Mouse (Mus musculus): ENCODE measurements around the gene Slirp. TPM values are rescaled to one million over a fixed set of nuclear protein-coding genes. Genes with fewer than 3 reads are reported as not detected.

The Slirp gene
- polyA plus RNA-seq, 1 experiment: 70.3 TPM

DNA sequence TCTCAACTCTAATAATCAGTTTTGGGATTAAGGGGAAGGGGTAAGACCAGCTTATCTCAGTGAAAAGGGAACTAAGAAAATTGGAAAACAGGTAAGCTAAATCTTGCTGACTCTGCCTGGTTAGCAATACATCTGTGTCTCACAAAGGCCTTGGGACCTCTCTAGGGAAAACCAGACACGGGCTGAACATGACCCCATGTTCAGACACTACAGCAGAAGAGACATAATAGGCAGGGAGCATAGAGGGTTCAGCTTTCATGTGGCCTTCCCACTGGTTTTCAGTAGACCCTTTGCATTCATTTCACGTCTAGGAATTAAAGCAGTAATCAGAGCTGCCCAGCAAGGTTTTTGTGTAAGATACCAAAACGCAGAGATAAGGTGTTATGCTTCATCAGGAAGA, 19.2 kb upstream of the Slirp start:
- Histone ChIP-seq H3K4me1 (ENCODE audit: control insufficient read depth, insufficient read depth, low read length) (no peaks in the 10 kb centered on the region), H3K27ac (ENCODE audit: insufficient read depth, low read length) (no peak overlapping the region), H3K4me3 (ENCODE audit: insufficient read depth, low read length) (no peak overlapping the region)
- TF ChIP-seq CTCF (IDR thresholded peaks at IDR 0.05; ENCODE audit: extremely low read depth, insufficient read depth, low read length): no peak
- no peak for TF ChIP-seq POLR2A (IDR thresholded peaks at IDR 0.05; ENCODE audit: extremely low read depth, insufficient read depth, low read length)

DNA sequence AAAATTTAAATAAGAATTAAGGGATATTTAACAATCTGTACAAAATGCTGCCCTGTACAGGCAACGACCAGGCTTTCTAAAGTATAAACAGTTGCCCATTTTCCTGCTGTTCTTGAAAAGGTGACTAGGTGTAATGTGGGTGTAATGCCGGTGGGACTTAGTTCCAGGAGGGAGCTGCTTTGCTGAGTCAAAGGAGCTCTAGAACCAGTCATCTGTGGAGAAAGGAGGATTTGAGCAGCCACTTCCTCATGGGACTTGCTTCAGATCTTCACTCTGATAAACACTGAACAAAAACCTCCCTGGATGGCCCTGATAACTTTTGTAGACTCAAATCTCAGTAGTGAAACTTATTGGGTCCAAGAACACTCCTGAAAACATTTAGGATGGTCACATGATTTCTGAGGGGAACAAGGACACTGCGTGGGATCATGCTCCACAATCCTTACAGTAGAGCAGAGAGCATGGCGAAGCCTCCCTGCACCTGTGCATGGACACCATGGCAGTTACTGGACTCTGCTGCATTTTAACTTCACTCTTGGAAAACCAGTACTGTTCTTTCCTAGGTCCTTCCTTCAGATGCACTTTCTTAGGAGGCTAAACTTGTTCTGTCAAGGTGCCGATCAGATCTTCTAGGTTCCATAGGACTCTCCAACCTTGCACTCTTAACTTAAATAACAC, 17.2 kb upstream of the Slirp start:
- H3K4me1 ChIP-seq (ENCODE audit: control insufficient read depth, insufficient read depth, low read length): no peaks in the 10 kb centered on the region
- TF ChIP-seq POLR2A (IDR thresholded peaks at IDR 0.05; ENCODE audit: extremely low read depth, insufficient read depth, low read length) (no peak), CTCF (IDR thresholded peaks at IDR 0.05; ENCODE audit: extremely low read depth, insufficient read depth, low read length) (no peak)
- no peak overlapping the region for H3K4me3 ChIP-seq (ENCODE audit: insufficient read depth, low read length)
- H3K27ac ChIP-seq (ENCODE audit: insufficient read depth, low read length): no peak overlapping the region

DNA sequence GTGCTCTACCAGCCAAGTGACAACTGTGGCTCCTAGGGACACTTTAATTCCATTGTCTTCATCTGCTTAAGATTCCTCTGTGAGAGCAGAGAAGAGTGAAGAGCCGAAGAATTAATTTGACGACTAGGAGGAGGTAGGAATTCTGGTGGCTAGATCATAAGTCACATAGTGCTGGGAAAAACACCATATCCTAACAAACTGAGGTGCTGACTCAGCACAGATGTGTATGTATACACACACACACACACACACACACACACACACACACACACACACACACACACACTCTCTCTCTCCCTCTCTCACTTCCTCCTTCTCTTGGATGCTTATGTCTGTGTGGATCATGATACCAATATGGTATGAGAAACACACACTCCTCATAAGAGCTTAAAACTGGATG, 15.4 kb upstream of the Slirp start:
- no peak for TF ChIP-seq CTCF (IDR thresholded peaks at IDR 0.05; ENCODE audit: extremely low read depth, insufficient read depth, low read length)
- no peak for TF ChIP-seq POLR2A (IDR thresholded peaks at IDR 0.05; ENCODE audit: extremely low read depth, insufficient read depth, low read length)
- H3K4me3 ChIP-seq (ENCODE audit: insufficient read depth, low read length): no peak overlapping the region
- H3K4me1 ChIP-seq (ENCODE audit: control insufficient read depth, insufficient read depth, low read length): no peaks in the 10 kb centered on the region
- no peak overlapping the region for H3K27ac ChIP-seq (ENCODE audit: insufficient read depth, low read length)

DNA sequence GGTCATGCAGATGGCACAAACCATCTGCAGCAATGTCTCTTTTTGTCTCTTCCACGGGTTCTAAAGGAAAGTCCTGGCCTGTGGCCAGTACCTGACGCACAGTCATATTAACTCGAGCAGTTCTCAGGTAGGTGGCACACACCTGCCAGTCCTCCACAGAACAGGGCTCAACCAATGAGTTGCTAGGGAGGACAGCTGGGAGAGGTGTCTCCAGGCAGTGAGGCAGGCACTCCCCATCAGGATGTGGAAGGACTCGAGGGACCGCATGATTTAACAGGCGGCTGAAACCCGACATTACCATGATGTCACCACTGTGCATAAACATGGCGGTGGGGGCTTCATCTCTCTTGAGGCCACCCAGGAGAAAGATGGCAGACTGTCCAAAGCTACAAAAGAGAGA, 14.8 kb upstream of the Slirp start:
- TF ChIP-seq CTCF (IDR thresholded peaks at IDR 0.05; ENCODE audit: extremely low read depth, insufficient read depth, low read length) (no peak), POLR2A (IDR thresholded peaks at IDR 0.05; ENCODE audit: extremely low read depth, insufficient read depth, low read length) (no peak)
- Histone ChIP-seq H3K27ac (ENCODE audit: insufficient read depth, low read length) (no peak overlapping the region), H3K4me3 (ENCODE audit: insufficient read depth, low read length) (no peak overlapping the region), H3K4me1 (ENCODE audit: control insufficient read depth, insufficient read depth, low read length) (no peaks in the 10 kb centered on the region)

DNA sequence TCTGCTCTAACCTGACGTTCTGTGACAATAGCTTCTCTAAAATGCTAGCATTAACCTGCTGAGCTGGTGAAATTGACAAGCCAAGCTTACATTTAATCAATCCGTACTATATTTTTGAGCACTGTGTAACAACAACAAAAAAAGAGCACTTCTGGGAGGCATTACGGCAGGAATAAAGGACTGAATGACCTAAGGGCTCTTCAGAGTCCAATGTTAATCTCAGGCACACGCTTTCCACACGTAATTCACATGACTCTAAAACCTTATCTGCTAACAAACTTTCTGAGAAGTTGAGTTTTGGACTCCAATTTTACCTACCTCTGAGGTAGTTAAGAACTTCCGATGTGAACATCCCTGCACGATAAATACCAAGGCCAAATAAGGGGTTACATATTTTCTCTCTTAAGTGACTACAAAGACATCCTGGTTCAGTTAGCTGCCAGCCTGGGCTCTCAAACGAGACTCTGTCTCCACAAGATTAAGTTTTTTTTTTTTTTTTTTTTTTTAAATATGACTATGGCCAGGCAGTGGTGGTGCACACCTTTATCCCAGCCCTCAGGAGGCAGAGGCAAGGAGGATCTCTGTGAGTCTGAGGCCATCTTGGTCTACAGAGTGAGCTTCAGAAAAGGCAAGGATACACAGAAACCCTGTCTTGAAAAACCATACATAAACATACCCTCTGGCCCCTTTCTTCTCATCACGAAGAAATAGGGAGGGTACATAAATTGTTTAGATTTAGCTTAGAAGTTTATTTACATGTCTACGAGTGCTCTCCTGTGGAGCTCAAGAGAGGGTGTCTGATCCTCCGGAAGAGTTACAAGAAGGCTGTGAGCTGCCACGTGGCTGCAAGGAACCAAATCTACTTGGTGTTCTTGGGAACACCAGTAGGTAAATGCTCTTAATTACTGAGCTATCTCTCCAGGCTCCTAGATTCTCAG, 1.2 kb upstream of the Slirp start:
- Histone ChIP-seq H3K4me1 (ENCODE audit: control insufficient read depth, insufficient read depth, low read length) (peaks cover 1% of the 10 kb centered on the region; the same call in 1 of the 2 replicates), H3K27ac (ENCODE audit: insufficient read depth, low read length) (no peak overlapping the region), H3K4me3 (ENCODE audit: insufficient read depth, low read length) (peak overlapping the region; percentile 91)
- TF ChIP-seq POLR2A (IDR thresholded peaks at IDR 0.05; ENCODE audit: extremely low read depth, insufficient read depth, low read length): no peak
- TF ChIP-seq CTCF (IDR thresholded peaks at IDR 0.05; ENCODE audit: extremely low read depth, insufficient read depth, low read length): no peak

DNA sequence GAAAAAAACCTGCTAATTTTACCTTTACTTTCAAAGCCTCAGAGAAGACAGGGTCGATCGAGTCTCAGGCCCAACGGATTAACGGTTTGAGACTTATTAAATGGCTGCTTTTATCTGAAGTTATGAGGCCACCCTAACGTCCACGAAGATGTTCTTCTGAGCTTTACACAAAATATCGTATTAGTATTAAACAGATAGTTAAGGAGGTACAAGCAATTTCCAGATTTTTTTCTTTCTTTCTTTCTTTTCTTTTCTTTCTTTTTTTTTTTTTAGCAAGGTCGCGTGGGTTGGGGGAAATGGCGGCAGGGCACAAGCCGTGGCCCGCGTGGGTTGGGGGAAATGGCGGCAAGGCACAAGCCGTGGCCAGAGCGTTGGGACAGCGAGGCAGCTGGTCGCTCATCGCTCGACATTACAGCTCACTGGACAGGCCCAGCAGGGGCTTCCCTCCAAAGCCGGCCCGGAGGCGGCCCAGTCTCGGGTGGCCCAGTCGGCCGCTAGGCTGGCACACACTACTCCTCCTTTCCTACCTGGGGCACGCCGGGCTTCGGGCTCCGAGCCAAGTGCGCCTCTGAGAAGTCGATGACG, 489 bp upstream of the Slirp start:
- TF ChIP-seq CTCF (IDR thresholded peaks at IDR 0.05; ENCODE audit: extremely low read depth, insufficient read depth, low read length) (no peak), POLR2A (IDR thresholded peaks at IDR 0.05; ENCODE audit: extremely low read depth, insufficient read depth, low read length) (no peak)
- peak overlapping the region; percentile 91 for H3K4me3 ChIP-seq (ENCODE audit: insufficient read depth, low read length)
- H3K27ac ChIP-seq (ENCODE audit: insufficient read depth, low read length): no peak overlapping the region
- peaks cover 1% of the 10 kb centered on the region; the same call in 1 of the 2 replicates for H3K4me1 ChIP-seq (ENCODE audit: control insufficient read depth, insufficient read depth, low read length)

DNA sequence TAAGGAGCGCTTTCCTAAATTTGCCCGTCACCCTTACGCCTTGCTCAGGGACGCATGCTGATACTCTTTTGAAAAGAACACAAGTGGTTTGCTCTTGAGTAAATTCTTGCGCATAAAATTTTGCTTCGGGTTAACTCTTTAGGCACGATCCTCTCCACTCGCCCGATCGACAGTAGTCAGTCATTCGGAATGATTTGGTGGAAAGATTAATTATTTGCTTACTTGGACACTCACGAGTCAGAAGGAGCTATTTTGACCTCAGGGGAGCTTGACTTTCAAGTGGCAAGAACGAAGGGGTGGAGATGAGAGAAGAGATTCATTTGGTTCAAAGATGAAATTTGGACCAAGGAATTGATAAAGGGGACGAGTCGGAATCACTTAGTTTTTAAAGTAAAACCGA, 515 bp downstream of the Slirp start:
- TF ChIP-seq CTCF (IDR thresholded peaks at IDR 0.05; ENCODE audit: extremely low read depth, insufficient read depth, low read length) (no peak), POLR2A (IDR thresholded peaks at IDR 0.05; ENCODE audit: extremely low read depth, insufficient read depth, low read length) (no peak)
- Histone ChIP-seq H3K27ac (ENCODE audit: insufficient read depth, low read length) (no peak overlapping the region), H3K4me3 (ENCODE audit: insufficient read depth, low read length) (peak overlapping the region; percentile 91)

DNA sequence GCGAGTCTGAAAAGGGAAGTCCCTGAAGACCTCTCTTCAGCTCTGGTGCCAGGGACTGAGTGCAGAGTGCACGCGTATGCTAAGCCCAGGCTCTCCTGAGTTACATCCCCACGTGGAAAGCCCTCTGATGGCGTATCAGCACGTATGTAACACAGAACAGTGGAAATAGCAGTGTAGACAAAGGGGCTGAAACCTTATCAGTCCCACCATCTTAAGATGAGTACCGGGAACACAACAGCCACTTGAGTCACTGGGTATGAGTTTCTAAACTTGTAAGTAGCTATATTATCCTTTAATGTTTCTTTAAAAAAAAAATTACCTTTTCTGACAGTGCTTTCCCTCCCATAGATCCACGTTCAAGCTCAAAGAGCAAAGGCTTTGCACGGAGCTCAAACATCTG, 5.8 kb downstream of the Slirp start:
- Histone ChIP-seq H3K4me3 (ENCODE audit: insufficient read depth, low read length) (no peak overlapping the region), H3K4me1 (ENCODE audit: control insufficient read depth, insufficient read depth, low read length) (no peaks in the 10 kb centered on the region), H3K27ac (ENCODE audit: insufficient read depth, low read length) (no peak overlapping the region)
- TF ChIP-seq POLR2A (IDR thresholded peaks at IDR 0.05; ENCODE audit: extremely low read depth, insufficient read depth, low read length): no peak
- no peak for TF ChIP-seq CTCF (IDR thresholded peaks at IDR 0.05; ENCODE audit: extremely low read depth, insufficient read depth, low read length)

More for the DNA sequence above, 515 bp downstream of the Slirp start:
- H3K4me1 ChIP-seq (ENCODE audit: control insufficient read depth, insufficient read depth, low read length): peaks cover 1% of the 10 kb centered on the region; the same call in 1 of the 2 replicates

DNA sequence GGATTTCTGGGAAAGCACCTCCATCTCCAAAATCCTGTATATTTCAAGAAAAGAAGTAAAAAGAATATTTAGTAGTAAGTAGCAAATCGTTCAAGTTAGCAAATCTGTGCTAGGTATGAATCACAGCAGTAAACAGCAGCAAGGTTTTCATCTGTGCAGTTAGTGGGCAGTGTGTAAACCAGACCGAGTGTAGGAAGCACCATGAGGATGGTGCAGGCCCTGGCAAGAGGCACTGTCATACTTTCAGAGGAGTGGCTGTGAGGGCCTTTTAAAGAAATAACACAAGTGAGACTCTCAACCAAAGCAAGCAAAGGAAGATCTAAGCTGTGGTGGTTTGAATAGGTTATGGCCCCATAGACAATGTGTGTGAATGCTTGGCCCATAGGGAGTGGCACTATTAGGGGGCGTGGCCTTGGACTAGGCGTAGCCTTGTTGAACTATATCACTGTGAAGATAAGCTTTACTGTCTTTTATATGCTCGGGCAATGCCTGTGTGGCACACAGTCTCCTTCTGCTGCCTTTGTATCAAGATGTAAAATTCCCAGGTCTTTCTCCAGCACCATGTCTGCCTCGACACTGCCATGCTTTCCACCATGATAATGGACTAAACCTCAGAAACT, 21.1 kb downstream of the Slirp start:
- TF ChIP-seq CTCF (IDR thresholded peaks at IDR 0.05; ENCODE audit: extremely low read depth, insufficient read depth, low read length) (no peak), POLR2A (IDR thresholded peaks at IDR 0.05; ENCODE audit: extremely low read depth, insufficient read depth, low read length) (no peak)
- Histone ChIP-seq H3K4me3 (ENCODE audit: insufficient read depth, low read length) (no peak overlapping the region), H3K4me1 (ENCODE audit: control insufficient read depth, insufficient read depth, low read length) (peaks cover 4% of the 10 kb centered on the region; the same call in 1 of the 2 replicates), H3K27ac (ENCODE audit: insufficient read depth, low read length) (no peak overlapping the region)

All from cortical plate, adult 2 months (tissue).